Mouse (Mus musculus): Measurements from ENCODE around the gene Kif24.

The Kif24 gene

DNA sequence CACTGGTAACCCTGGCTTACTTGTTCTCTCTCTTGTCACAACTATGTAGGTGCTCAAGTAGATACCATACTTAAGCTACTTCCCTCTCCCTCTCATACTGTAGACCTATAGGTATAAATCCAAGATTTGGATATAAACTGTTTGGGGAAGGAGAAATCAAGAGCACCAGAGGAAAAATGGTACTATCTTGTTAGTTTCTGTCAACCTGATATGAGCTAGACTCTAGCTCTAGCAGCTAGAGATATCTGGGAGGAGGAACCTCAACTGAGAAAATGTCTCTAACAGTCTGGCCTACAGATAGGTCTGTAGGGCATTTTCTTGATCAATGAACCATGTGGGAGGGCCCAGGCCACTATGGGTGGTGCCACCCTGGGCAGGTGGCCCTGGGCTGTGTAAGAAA, 63.5 kb downstream of the Kif24 start:
- DNase-seq (ENCODE audit: low spot score), result no peak

DNA sequence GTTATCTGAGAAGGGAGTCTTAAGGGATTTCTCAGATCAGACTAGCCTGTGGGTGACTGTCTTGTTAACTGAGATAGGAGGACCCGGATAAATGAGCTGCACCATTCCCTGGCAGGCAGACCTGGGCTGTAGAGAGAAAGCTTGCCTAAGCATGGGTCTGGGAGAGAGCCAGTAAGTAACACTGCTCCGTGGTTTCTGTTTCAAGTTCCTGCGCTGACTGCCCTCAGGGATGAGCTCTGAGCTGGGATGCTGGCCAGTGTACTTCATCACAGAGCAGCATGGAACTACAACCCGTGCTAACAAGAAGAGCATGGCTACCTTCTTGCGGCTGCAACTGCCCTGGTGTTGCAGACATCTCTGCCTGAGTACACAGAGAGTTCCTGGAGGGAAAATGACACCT, 64.8 kb downstream of the Kif24 start:
- no peak for DNase-seq (ENCODE audit: low spot score)

DNA sequence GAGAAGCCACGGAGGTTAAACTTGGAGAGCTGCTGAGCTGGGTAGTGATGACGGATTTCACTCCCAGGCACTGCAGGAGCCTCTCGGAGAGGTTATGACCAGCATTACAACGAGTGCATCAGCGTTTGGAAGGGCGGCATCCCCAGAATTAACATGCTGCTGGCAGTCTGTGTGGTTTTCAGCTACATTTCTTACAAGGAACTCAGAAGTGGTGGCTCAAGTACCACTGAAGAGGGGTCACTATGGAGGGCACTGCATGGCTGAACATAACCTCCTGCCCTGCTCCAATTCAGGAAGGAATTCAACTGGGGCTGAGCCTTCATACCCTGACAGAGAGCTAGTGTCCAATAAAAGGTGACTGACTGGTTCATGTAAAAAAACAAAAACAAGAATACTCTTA, 66.3 kb downstream of the Kif24 start:
- DNase-seq (ENCODE audit: low spot score), result no peak

GRCm38 (mm10) chr4:41394651-41395050, 70.0 kb downstream of the Kif24 start:
- no peak for DNase-seq (ENCODE audit: low spot score)

DNA sequence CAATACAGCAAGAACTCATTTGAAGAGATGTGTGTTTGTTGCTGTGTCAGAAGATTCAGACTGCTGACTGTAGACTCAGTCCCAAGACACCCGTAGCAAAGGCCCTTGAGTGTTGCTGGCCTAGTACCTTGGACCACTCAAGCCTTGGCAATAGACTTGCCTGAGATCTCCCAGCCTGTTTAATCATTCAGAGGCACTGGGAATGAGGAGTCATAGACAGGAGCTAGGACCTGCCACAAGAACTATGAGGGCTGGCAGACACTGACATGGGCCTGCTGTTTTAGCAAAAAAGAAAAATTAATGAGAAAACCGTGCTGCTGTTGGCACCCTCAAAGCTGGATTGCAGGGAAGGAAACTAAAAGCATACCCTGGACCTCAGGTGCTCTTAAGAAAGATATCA, 73.7 kb downstream of the Kif24 start:
- DNase-seq (ENCODE audit: low spot score), result no peak

- DNase-seq (ENCODE audit: low spot score), result peak; percentile 89
Measured at GRCm38 (mm10) chr4:41390122-41390521, 74.6 kb downstream of the Kif24 start.

DNA sequence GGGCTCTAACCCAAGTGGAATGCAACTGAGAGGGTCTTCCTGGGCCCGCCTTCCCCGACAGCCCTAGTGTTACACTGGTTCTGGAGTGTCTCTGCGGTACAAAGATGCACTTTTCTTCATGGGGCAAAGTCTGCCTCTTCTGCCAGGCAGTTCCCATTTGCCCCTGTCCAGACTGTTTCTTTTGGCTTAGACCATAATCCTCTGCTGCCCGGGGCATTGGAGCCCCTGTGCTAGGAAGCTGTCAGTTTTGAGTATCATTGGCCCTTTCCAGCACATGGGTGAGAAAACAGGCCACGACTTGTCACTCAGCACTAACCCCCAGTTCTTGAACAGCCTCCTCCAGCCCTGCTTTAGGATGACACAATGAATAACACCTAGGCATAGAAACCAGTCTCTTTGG, 75.4 kb downstream of the Kif24 start:
- DNase-seq (ENCODE audit: low spot score), result no peak

DNA sequence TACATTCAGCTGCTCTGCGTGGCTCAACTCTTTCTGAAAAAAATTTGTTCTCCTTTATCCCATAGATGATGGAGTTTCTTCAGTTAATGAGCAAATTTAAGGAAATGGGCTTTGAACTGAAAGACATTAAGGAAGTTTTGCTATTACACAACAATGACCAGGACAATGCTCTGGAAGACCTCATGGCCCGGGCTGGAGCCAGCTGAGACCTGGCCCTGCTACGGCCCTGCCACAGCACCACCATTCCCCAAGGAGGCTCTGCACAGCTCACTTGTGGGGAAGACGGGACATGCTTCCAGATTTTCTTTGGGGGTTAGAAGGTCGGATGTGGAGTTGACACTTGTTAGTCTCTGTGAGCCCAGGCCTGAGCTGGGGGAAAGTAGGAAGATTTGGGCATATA, 76.1 kb downstream of the Kif24 start:
- DNase-seq (ENCODE audit: low spot score), result no peak

DNA sequence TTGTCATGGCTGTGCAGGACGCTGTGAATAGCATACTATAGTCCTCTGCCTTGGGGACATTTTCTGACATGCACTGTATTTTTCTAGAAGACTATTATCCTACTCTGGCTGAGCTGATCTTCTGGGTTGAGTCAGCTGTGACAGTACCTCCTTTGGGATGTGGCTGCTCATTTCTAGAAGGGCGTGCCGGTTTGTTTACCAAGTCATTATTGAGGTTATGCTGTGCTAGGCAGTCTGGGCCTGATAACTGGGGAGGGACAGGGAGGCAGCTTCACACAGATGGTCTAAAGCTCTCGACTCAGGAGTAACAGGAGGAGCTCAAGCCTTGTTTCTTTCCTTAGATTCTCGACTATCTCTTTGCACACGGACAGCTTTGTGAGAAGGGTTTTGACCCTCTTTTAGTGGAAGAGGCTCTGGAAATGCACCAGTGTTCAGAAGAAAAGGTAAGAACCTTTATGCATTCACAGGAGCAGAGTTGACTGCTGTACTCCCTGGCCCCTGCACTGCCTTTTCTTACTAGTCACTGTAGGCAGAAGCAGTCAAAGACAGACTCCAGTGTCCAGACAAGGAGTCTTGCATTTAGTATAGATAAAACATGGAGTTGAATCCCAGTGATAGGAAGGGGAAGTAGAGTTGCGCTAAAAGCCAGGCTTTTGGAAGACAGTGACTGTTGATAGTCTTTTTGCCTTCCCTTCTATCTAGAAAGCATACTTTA, 76.8 kb downstream of the Kif24 start:
- DNase-seq (ENCODE audit: low spot score), result no peak

GRCm38 (mm10) chr4:41386412-41386975, 78.2 kb downstream of the Kif24 start:
- no peak for DNase-seq (ENCODE audit: low spot score)

GRCm38 (mm10) chr4:41381213-41381950, 83.3 kb downstream of the Kif24 start:
- DNase-seq (ENCODE audit: low spot score), result no peak

DNA sequence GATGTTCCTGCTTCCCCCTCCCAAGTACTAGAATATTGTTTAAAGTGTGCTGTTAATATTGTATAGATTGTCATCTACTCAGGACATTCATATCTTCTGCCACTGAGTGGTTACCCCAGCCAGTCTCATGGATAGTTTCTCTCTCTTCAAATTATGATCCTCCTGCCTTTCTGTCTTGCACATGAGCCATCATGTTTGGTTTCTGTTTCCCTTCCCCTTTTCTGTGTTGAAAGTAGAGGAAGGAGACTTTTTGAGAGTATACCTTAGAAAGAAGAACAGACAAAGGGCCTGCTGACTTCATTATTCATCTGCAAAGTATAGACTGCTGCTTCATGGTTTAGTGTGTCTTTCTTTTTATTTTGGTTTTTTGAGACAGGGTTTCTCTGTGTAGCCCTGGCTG, 87.1 kb downstream of the Kif24 start:
- DNase-seq (ENCODE audit: low spot score), result no peak

DNA sequence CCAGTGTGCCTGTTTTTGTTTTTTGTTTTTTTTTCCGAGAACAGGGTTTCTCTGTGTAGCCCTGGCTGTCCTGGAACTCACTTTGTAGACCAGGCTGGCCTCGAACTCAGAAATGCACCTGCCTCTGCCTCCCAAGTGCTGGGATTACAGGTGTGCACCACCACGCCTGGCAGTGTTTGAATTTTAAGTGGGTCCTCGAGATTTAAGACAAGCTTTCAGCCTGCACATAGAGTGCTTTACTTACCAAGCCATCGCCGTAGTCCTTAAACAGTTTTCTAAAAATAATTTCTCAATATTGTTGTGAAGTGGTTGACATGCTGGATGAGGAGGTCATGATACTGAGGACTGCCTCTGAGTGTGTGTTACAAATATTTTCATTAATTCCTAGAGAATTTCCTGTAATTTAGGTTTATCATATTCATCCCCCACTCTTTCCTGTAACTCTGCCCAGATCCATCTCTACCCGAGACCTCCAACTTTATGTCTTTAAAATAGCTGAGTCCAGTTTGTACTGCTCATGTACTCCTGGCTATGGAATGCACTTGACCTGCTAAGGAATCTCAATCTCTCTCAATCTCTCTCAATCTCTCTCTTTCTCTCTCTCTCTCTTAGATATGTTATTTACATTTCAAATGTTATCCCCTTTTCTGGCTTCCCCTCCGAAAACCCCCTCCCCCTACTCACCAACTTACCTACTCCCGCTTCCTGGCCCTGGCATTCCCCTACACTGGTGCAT, 94.8 kb downstream of the Kif24 start:
- DNase-seq (ENCODE audit: low spot score), result no peak

DNA sequence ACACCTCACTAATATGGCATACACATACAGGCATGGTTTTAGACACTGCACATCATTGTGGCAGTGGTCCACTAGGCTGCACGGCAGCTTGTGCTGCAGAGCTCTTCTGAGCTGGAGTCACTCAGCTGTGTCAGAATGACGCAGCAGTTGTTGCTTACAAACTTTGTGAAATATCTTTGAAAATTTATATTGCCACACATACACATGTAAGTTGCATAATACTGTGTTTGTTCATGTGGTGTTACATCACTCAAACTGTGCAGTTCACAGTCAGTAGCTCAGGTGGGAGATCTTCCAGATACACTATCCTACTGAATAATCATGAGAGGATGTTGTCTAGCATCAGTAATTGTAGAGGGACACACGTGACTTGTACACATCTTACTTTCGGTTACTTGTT, 96.5 kb downstream of the Kif24 start:
- DNase-seq (ENCODE audit: low spot score), result no peak

DNA sequence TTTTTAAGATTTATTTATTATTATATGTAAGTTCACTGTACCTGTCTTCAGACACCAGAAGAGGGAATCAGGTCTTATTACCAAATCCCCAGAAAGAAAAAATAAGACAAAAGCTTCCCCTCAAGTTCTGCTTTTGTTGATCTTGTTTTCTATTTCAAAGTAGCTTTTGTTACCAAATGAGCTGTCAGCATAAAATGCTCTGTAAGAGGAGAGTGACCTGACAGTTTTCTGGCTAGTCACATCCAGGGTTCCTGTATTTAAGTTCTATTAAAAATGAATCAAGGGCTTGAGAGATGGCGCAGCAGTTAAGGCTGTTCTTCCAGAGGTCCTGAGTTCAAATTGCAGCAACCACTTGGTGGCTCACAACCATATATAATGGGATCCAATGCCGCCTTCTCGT, 103.6 kb downstream of the Kif24 start:
- no peak for DNase-seq (ENCODE audit: low spot score)

DNA sequence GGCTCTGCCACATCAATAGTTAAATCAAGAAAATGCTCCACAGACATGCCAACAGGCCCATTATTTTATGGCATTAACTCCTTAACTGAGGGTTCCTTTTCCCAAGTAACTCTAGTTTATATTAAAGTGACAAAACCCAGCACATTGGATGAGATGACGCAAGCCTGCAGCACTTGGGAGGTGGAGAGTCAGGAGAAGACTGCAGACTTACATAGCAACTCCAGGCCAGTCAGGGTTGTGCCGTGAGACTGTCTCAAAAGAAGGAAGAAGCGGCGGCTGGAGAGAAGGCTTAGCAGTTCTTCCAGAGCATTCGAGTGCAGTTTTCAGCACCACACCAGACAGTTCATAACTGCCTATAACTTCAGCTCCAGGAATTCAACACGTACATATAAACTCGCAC, 105.3 kb downstream of the Kif24 start:
- no peak for DNase-seq (ENCODE audit: low spot score)

DNA sequence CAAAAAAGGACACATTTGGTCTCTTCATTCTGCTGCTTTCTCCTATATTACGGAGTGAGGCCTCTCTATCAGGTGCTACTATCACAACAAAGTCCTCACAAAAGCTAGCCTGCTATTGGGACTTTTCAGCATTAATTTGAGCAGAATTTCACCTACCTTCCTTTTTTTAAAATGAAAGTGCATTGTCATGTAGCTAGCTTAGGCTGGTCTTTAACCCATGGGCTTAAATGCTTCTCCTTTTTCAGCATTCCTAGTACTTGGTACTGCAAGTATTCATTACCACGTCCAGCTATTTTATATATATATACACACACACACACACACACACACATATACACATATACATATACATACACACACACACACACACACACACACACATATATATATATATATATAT, 106.0 kb downstream of the Kif24 start:
- DNase-seq (ENCODE audit: low spot score), result no peak

DNA sequence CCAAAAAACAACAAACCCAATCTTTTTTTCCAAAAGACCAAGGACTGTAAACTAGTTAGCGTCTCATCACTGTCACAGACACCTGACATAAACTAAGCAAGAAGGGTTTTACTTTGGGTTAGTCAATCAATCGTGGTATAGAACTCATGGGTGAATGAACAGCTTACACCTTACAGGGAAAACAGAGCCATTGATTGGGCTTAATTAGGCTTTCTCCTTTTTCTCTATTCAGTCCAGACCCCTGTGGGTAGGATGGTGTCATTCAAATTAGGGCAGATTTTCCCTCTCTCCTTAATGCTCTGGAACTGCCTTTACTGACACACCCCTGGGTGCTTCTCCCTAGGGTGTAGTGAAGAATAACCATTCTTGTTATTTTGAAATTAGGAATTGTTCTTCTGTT, 107.5 kb downstream of the Kif24 start:
- no peak for DNase-seq (ENCODE audit: low spot score)

DNA sequence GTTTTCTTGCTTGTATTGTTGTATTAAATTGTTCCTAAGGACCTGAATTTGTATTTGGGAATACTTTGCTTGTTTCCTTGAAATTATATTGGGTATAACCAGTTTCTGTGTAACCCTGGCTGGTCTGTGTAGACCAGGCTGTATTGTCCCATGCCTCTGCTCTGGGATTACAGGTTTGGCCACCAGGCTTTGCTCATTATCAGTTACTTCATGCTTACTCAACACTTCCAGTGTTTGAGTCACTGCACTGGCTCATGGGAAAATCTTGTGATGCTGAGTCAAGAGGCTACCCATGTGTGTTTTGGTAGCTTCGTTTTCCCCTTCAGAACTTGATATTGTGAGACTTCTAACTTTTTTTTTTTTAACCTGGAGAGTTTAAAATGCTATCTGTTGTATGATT, 111.4 kb downstream of the Kif24 start:
- DNase-seq (ENCODE audit: low spot score), result no peak

GRCm38 (mm10) chr4:41352758-41353157, 111.9 kb downstream of the Kif24 start:
- DNase-seq (ENCODE audit: low spot score), result no peak

GRCm38 (mm10) chr4:41349199-41349591, 115.5 kb downstream of the Kif24 start:
- no peak for DNase-seq (ENCODE audit: low spot score)

DNA sequence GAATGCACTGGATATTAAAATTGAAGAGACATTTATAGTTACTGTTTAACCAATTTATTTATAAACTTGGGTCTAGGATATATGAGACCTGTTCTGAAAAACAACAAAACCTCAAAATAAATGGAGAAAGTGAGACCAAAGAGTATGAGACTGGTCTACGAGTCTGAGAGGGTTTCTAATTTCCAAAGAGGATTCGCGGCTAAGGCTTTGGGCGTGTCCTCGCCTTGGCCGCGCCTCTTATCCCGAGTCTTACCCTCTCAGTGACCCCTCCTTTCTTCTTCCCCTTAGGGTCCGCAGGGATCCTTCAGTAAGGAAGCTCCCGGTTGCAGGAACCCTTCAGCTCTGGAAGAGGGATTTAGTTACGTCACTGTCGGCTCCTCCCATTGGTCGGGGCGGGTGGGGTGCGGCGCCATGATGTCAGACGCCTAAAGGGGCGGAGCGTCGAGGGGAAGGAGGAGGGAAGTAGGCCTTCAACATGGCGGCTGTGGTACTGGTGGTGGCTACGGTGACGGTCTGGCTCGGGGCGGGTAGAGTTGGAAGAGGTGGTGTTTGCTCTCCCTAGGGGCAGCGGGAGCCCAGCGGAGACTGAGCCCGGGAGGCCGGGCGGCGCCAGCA, 116.0 kb downstream of the Kif24 start, which contains the start of gene Ubap1:
TSS of gene Ubap1 (plus strand) at position 413 of the 615 bp plus-strand sequence.
- DNase-seq (ENCODE audit: low spot score), result peak; percentile 96
